17 mouse cellular contexts compared by ENCODE assay signal in genomic region chr7:127626471-127626870, GRCm38 (mm10). TPM values are rescaled to one million over a fixed set of nuclear protein-coding genes. Genes with fewer than 3 reads are reported as not detected.
A peak's percentile ranks its signal among the peaks of the same experiment; 100 is the strongest.
DNase-seq lines count a peak whose midpoint lies in the region; ATAC-seq and TF ChIP-seq lines count a peak whose summit lies in the region.
"Had no signal": no experiment of that assay in that cellular context is flagged by ENCODE, and none has a peak within 500 bp of the region (broad histone marks: within the 10 kb centered on the region; RNA-seq: fewer than 3 reads in every experiment).

No protein-coding gene starts in this region.

- H3K27ac ChIP-seq in bone marrow, adult 2 months (ENCODE audit: control insufficient read depth, insufficient read depth, low read depth, low read length, poor library complexity), result peak overlapping the region; percentile 58
- H3K27ac ChIP-seq in midbrain, postnatal 0 days (ENCODE audit: low read depth, low read length), result no peak overlapping the region
- no peak overlapping the region for H3K27ac ChIP-seq in gastrocnemius, adult 2 months
- H3K27ac ChIP-seq: hindbrain, embryonic 10.5 days; left cerebral cortex, adult 2 months; limb, embryonic 12.5 days; lung, embryonic 15.5 days had no signal

- DNase-seq in liver, result peak; percentile 81
- DNase-seq in cerebellum, adult 8-10 months, result no peak
- no peak for DNase-seq in midbrain, postnatal 0 days (ENCODE audit: low spot score)
- no peak for DNase-seq in gastrocnemius, adult 2 months
- DNase-seq: B cell, adult 2 months; cerebellum, adult 11 months; cerebellum, postnatal 36 days; kidney, adult 18-20 months; kidney, postnatal 10 days; midbrain, embryonic 14.5 days had no signal

- WGBS in bone marrow, adult 2 months, result 65% methylated on average over 4 of the region's 4 CpGs
- WGBS in midbrain, postnatal 0 days, result 88% methylated on average over 4 of the region's 4 CpGs

- intact Hi-C loops in gastrocnemius, adult 2 months (cut with DNase I), result no loop called here

- H3K27me3 ChIP-seq in E14TG2a.4 (ENCODE audit: insufficient read depth, low read length), result no peaks in the 10 kb centered on the region
- no peaks in the 10 kb centered on the region for H3K27me3 ChIP-seq in midbrain, postnatal 0 days (ENCODE audit: insufficient read depth, low read length)
- H3K27me3 ChIP-seq: limb, embryonic 12.5 days; lung, embryonic 15.5 days had no signal

- no peaks in the 10 kb centered on the region for H3K4me1 ChIP-seq in E14TG2a.4 (replicated peaks; ENCODE audit: low read depth, low read length)
- H3K4me1 ChIP-seq in bone marrow, adult 2 months (ENCODE audit: control insufficient read depth, insufficient read depth, low read length), result peaks cover 2% of the 10 kb centered on the region; the same call in 1 of the 2 replicates
- no peaks in the 10 kb centered on the region for H3K4me1 ChIP-seq in midbrain, postnatal 0 days (ENCODE audit: insufficient read depth, low read length)
- H3K4me1 ChIP-seq: hindbrain, embryonic 10.5 days; limb, embryonic 12.5 days; lung, embryonic 15.5 days had no signal

- H3K4me3 ChIP-seq in E14TG2a.4 (replicated peaks; ENCODE audit: low read length), result peak overlapping the region; percentile 17; the same call in 1 of the 2 replicates
- no peak overlapping the region for H3K4me3 ChIP-seq in bone marrow, adult 2 months (replicated peaks; ENCODE audit: control insufficient read depth, low read depth, low read length)
- H3K4me3 ChIP-seq in midbrain, postnatal 0 days (ENCODE audit: low read depth, low read length), result no peak overlapping the region
- no peak overlapping the region for H3K4me3 ChIP-seq in gastrocnemius, adult 2 months
- H3K4me3 ChIP-seq: hindbrain, embryonic 10.5 days; left cerebral cortex, adult 2 months; limb, embryonic 12.5 days; lung, embryonic 15.5 days had no signal

- no peak for TF ChIP-seq CTCF in E14TG2a.4 (conservative IDR thresholded peaks at IDR 0.05; ENCODE audit: low read length)
- TF ChIP-seq CTCF in bone marrow, adult 2 months (IDR thresholded peaks at IDR 0.05; ENCODE audit: control insufficient read depth, insufficient read depth, low read length), result no peak
- no peak for TF ChIP-seq CTCF in midbrain, postnatal 0 days (IDR thresholded peaks at IDR 0.05)
- no peak for TF ChIP-seq CTCF in gastrocnemius, adult 2 months (IDR thresholded peaks at IDR 0.05)

- ATAC-seq in megakaryocyte progenitor cell, adult 5-6 weeks (replicated peaks; ENCODE audit: poor library complexity), result peak; percentile 100
- no peak for ATAC-seq in midbrain, postnatal 0 days (ENCODE audit: low FRiP score)

- no peaks in the 10 kb centered on the region for H3K36me3 ChIP-seq in E14TG2a.4 (ENCODE audit: insufficient read depth, low read length)
- no peaks in the 10 kb centered on the region for H3K36me3 ChIP-seq in midbrain, postnatal 0 days (ENCODE audit: insufficient read depth, low read length)
- H3K36me3 ChIP-seq: hindbrain, embryonic 10.5 days; limb, embryonic 12.5 days; lung, embryonic 15.5 days had no signal

- no peak for TF ChIP-seq POLR2A in bone marrow, adult 2 months (IDR thresholded peaks at IDR 0.05; ENCODE audit: borderline replicate concordance, control insufficient read depth, low read depth, low read length)

- H3K4me2 ChIP-seq in midbrain, postnatal 0 days (ENCODE audit: low read depth, low read length, poor library complexity, severe bottlenecking), result no peak overlapping the region
- H3K4me2 ChIP-seq: limb, embryonic 12.5 days; lung, embryonic 15.5 days had no signal

- H3K9ac ChIP-seq in midbrain, postnatal 0 days (replicated peaks; ENCODE audit: low read length, poor library complexity, severe bottlenecking), result no peak overlapping the region
- H3K9ac ChIP-seq: limb, embryonic 12.5 days; lung, embryonic 15.5 days had no signal

- H3K9me3 ChIP-seq in E14TG2a.4 (ENCODE audit: low read length), result peaks cover 55% of the 10 kb centered on the region
- H3K9me3 ChIP-seq in midbrain, postnatal 0 days (ENCODE audit: low read length), result no peaks in the 10 kb centered on the region
- H3K9me3 ChIP-seq: limb, embryonic 12.5 days; lung, embryonic 15.5 days had no signal

RNA-seq across cellular contexts. Expression of gene Zfp629, which starts 10.9 kb away (rescaled TPM):
- polyA plus RNA-seq in bone marrow, adult 2 months (2011; ENCODE audit: insufficient read depth, insufficient read length, low replicate concordance, missing spikeins), result 6.3 and 14.2 TPM in 2 replicates
- total RNA-seq in megakaryocyte progenitor cell, adult 5-6 weeks (2015), result 5.4 and 8.4 TPM in 2 replicates
- 8.5 and 11.3 TPM in 2 replicates for total RNA-seq in megakaryocyte progenitor cell, adult 5-6 weeks (2017)
- 36.1 and 42.6 TPM in 2 replicates for total RNA-seq in midbrain, postnatal 0 days (2014; rRNA removed)
- polyA plus RNA-seq in midbrain, postnatal 0 days (2015; fragmentation: Nextera tagmentation; extraction: Ambion mirVana), result 15.1 and 15.5 TPM in 2 replicates
- 1 to 10 TPM; 9.3 TPM for total RNA-seq in gastrocnemius, adult 2 months (2021)

RNA-seq across cellular contexts. Expression of gene Rnf40, which starts 37.9 kb away (rescaled TPM):
- polyA plus RNA-seq in bone marrow, adult 2 months (2011; ENCODE audit: insufficient read depth, insufficient read length, low replicate concordance, missing spikeins), result 52.7 and 66.7 TPM in 2 replicates
- 11.7 and 16.5 TPM in 2 replicates for total RNA-seq in megakaryocyte progenitor cell, adult 5-6 weeks (2015)
- 36.9 and 41.9 TPM in 2 replicates for total RNA-seq in megakaryocyte progenitor cell, adult 5-6 weeks (2017)
- total RNA-seq in midbrain, postnatal 0 days (2014; rRNA removed), result 34.5 and 42.9 TPM in 2 replicates
- polyA plus RNA-seq in midbrain, postnatal 0 days (2015; fragmentation: Nextera tagmentation; extraction: Ambion mirVana), result 38.1 and 40.9 TPM in 2 replicates
- 10 to 100 TPM; 33.3 to 34.6 TPM for total RNA-seq in gastrocnemius, adult 2 months (2021)

RNA-seq across cellular contexts. Expression of gene Ccdc189, which starts 38.1 kb away (rescaled TPM):
- polyA plus RNA-seq in bone marrow, adult 2 months (2011; ENCODE audit: insufficient read depth, insufficient read length, low replicate concordance, missing spikeins), result 9.9 and 15.2 TPM in 2 replicates
- total RNA-seq in megakaryocyte progenitor cell, adult 5-6 weeks (2015), result 1.8 and 2.2 TPM in 2 replicates
- 2.5 and 3.1 TPM in 2 replicates for total RNA-seq in megakaryocyte progenitor cell, adult 5-6 weeks (2017)
- total RNA-seq in midbrain, postnatal 0 days (2014; rRNA removed), result 6.7 and 8.1 TPM in 2 replicates
- 11.8 and 13.5 TPM in 2 replicates for polyA plus RNA-seq in midbrain, postnatal 0 days (2015; fragmentation: Nextera tagmentation; extraction: Ambion mirVana)
- 1 to 10 TPM; 1.7 to 2.4 TPM for total RNA-seq in gastrocnemius, adult 2 months (2021)

RNA-seq across cellular contexts. Expression of gene Phkg2, which starts 53.3 kb away (rescaled TPM):
- polyA plus RNA-seq in bone marrow, adult 2 months (2011; ENCODE audit: insufficient read depth, insufficient read length, low replicate concordance, missing spikeins), result 83.6 and 169 TPM in 2 replicates
- total RNA-seq in megakaryocyte progenitor cell, adult 5-6 weeks (2015), result 27.1 and 32.3 TPM in 2 replicates
- 26.7 and 29.2 TPM in 2 replicates for total RNA-seq in megakaryocyte progenitor cell, adult 5-6 weeks (2017)
- 54.0 and 60.9 TPM in 2 replicates for total RNA-seq in midbrain, postnatal 0 days (2014; rRNA removed)
- polyA plus RNA-seq in midbrain, postnatal 0 days (2015; fragmentation: Nextera tagmentation; extraction: Ambion mirVana), result 62.5 and 64.7 TPM in 2 replicates
- 10 to 100 TPM in 1 of 2 experiments, 1 to 10 TPM in 1; 8.3 to 10.8 TPM for total RNA-seq in gastrocnemius, adult 2 months (2021)
